Mouse (Mus musculus) brown adipose tissue, adult 24 weeks (tissue): Measurements from ENCODE around the gene Hist1h4m. TPM values are rescaled to one million over a fixed set of nuclear protein-coding genes. Genes with fewer than 3 reads are reported as not detected.
"Not testable (repeated sequence)": the region's sequence is repeated elsewhere in the genome, so short reads cannot be mapped to it uniquely, and the experiment has no call there.

Source experiments
- H3K27ac ChIP-seq: fragments of 200-500 bp; replicated peaks from 2 replicates; pipeline ENCODE4 v1.5.1; 2012; ENCODE audit warnings: low read depth, mild to moderate bottlenecking, low read length
- H3K4me1 ChIP-seq: fragments of 200-500 bp; 2 replicates; pipeline ENCODE4 v1.6.1; 2012; ENCODE audit warnings: low read length, mixed read lengths; ENCODE audit not compliant: control insufficient read depth, insufficient read depth, insufficient read length
- H3K4me3 ChIP-seq: fragments of 200-500 bp; 2 replicates; pipeline ENCODE4 v1.5.1; 2012; ENCODE audit warnings: low read depth, mild to moderate bottlenecking, low read length, moderate library complexity; ENCODE audit not compliant: insufficient read depth
- polyA plus RNA-seq: library from polyadenylated mRNA; stranded (reverse); fragments of >200 nt; gene quantifications from 2 replicates; pipeline ENCODE4 v1.2.4, GENCODE M21; 2012; ENCODE audit not compliant: missing spikeins, insufficient read depth, insufficient read length

Gene Hist1h4m
- 2.8 TPM in 1 of 2 replicates, not detected in the other for polyA plus RNA-seq

- not testable (repeated sequence) for H3K27ac ChIP-seq, H3K4me1 ChIP-seq
- peak within 1 kb of the TSS; percentile 10; the same call in 1 of the 2 replicates for H3K4me3 ChIP-seq
Measured at GRCm38 (mm10) chr13:21811539-21811938, at the start of gene Hist1h4m. Hist1h4m (plus strand) TSS chr13:21811746.

- H3K27ac ChIP-seq: no peak overlapping the region
- peak overlapping the region; percentile 75 for H3K4me3 ChIP-seq
- no peaks in the 10 kb centered on the region for H3K4me1 ChIP-seq
Measured at GRCm38 (mm10) chr13:21778814-21779766, 32.5 kb upstream of the Hist1h4m start.

- Histone ChIP-seq H3K27ac (no peak within 1 kb of the TSS), H3K4me3 (peak within 1 kb of the TSS; percentile 75), H3K4me1 (no peaks in the 10 kb centered on the region)
Measured at GRCm38 (mm10) chr13:21779767-21780731, 31.5 kb upstream of the Hist1h4m start, which contains the start of gene Hist1h1b. Hist1h1b (minus strand) TSS chr13:21780625.

- no peak overlapping the region for H3K27ac ChIP-seq
- H3K4me1 ChIP-seq: no peaks in the 10 kb centered on the region
- no peak overlapping the region for H3K4me3 ChIP-seq
Measured at GRCm38 (mm10) chr13:21781021-21781555, 30.5 kb upstream of the Hist1h4m start.

- no peak overlapping the region for H3K4me3 ChIP-seq
- H3K27ac ChIP-seq: no peak overlapping the region
- H3K4me1 ChIP-seq: no peaks in the 10 kb centered on the region
Measured at GRCm38 (mm10) chr13:21781639-21782038, 29.9 kb upstream of the Hist1h4m start.

GRCm38 (mm10) chr13:21782361-21783254 lies 28.9 kb upstream of the Hist1h4m start:
- not testable (repeated sequence) for H3K27ac ChIP-seq, H3K4me1 ChIP-seq
- peak overlapping the region; percentile 57 for H3K4me3 ChIP-seq

- peak within 1 kb of the TSS; percentile 57 for H3K4me3 ChIP-seq
- H3K27ac ChIP-seq: no peak within 1 kb of the TSS
- no peaks in the 10 kb centered on the region for H3K4me1 ChIP-seq
Measured at GRCm38 (mm10) chr13:21783255-21783617, 28.3 kb upstream of the Hist1h4m start, which contains the start of gene Hist1h3i. Hist1h3i (minus strand) TSS chr13:21783370.

- Histone ChIP-seq H3K4me1 (no peaks in the 10 kb centered on the region), H3K27ac (no peak overlapping the region), H3K4me3 (peak overlapping the region; percentile 31)
Measured at GRCm38 (mm10) chr13:21783734-21784161, 27.8 kb upstream of the Hist1h4m start.

GRCm38 (mm10) chr13:21784311-21784710 lies 27.2 kb upstream of the Hist1h4m start:
- no peaks in the 10 kb centered on the region for H3K4me1 ChIP-seq
- no peak overlapping the region for H3K4me3 ChIP-seq
- no peak overlapping the region for H3K27ac ChIP-seq

- peak overlapping the region; percentile 48 for H3K4me3 ChIP-seq
- no peak overlapping the region for H3K27ac ChIP-seq
- no peaks in the 10 kb centered on the region for H3K4me1 ChIP-seq
Measured at GRCm38 (mm10) chr13:21786189-21786898, 25.2 kb upstream of the Hist1h4m start.

GRCm38 (mm10) chr13:21786899-21787629 lies 24.5 kb upstream of the Hist1h4m start, which contains the start of the genes Hist1h2an and Hist1h2bp:
Hist1h2an (minus strand) TSS chr13:21787218.
Hist1h2bp (plus strand) TSS chr13:21787461.
- H3K4me1 ChIP-seq, H3K27ac ChIP-seq: not testable (repeated sequence)
- H3K4me3 ChIP-seq: peak within 1 kb of the TSS; percentile 52

GRCm38 (mm10) chr13:21787760-21788593 lies 23.6 kb upstream of the Hist1h4m start:
- Histone ChIP-seq H3K27ac (no peak overlapping the region), H3K4me3 (no peak overlapping the region)

More at GRCm38 (mm10) chr13:21787760-21788593, 23.6 kb upstream of the Hist1h4m start:
- H3K4me1 ChIP-seq: no peaks in the 10 kb centered on the region
